Mouse (Mus musculus): ENCODE data around the gene Bcar3. TPM values are rescaled to one million over a fixed set of nuclear protein-coding genes. Genes with fewer than 3 reads are reported as not detected.

Bcar3 gene
- polyA plus RNA-seq, 1 experiment: 47.6 TPM

DNA sequence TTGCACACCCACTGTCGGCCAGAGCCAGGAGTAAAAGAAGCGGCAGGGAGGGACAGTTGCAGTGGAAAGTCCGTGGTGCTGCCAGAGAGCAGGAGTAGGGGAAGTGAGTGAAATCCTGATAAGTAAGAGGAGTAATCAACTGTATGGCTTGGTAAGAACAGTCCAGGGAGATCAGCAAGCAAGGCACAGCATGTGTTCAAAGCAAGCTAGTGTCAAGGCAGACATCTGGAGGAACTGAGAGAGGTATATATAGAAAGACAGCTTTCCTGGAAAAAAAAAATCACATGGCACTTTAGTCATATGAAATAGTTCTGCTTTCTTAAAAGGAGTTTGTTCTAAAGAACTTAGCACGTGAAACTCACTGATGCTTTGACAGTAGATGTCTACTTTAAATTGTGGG is 78.7 kb downstream of the Bcar3 start:
- no peak for DNase-seq
- Histone ChIP-seq H3K4me3 (replicated peaks; ENCODE audit: extremely low read depth, low read depth, low read length) (no peak overlapping the region), H3K4me1 (ENCODE audit: control insufficient read depth, insufficient read depth, low read length) (peaks cover 3% of the 10 kb centered on the region; the same call in 1 of the 2 replicates)
- 51% methylated on average over 4 of the region's 4 CpGs for WGBS
- TF ChIP-seq POLR2A (IDR thresholded peaks at IDR 0.05; ENCODE audit: borderline replicate concordance, extremely low read depth, low read depth, low read length) (no peak), CTCF (IDR thresholded peaks at IDR 0.05; ENCODE audit: insufficient read depth, low read length) (no peak)

GRCm38 (mm10) chr3:122376011-122376410 is 82.1 kb downstream of the Bcar3 start:
- TF ChIP-seq CTCF (IDR thresholded peaks at IDR 0.05; ENCODE audit: insufficient read depth, low read length) (no peak), POLR2A (IDR thresholded peaks at IDR 0.05; ENCODE audit: borderline replicate concordance, extremely low read depth, low read depth, low read length) (no peak)
- no peak overlapping the region for H3K4me3 ChIP-seq (replicated peaks; ENCODE audit: extremely low read depth, low read depth, low read length)
- no peak for DNase-seq
- peaks cover 5% of the 10 kb centered on the region; the same call in 1 of the 2 replicates for H3K4me1 ChIP-seq (ENCODE audit: control insufficient read depth, insufficient read depth, low read length)

DNA sequence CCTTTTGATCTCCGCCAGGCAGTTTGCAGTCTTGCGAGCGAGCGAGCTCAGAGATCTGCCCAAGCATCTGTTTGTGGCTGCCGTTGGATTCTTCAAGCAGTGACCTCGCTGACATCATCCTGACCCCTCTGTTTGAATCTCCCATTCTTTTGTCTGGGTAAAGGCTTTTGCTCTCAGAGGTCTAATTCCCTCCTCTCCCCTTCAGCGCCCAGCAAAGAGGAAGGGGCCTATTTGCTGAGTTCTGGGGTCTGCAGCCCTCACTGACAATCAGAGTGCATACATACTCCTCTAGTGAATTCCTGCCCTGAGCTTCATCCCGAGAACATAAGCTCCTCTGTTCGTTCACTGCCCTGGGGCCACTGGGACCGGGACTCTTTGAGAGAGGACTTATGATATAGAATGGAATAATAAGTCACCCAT is 82.5 kb downstream of the Bcar3 start:
- Histone ChIP-seq H3K4me3 (replicated peaks; ENCODE audit: extremely low read depth, low read depth, low read length) (no peak overlapping the region), H3K4me1 (ENCODE audit: control insufficient read depth, insufficient read depth, low read length) (peaks cover 5% of the 10 kb centered on the region; the same call in 1 of the 2 replicates)
- no peak for DNase-seq
- TF ChIP-seq POLR2A (IDR thresholded peaks at IDR 0.05; ENCODE audit: borderline replicate concordance, extremely low read depth, low read depth, low read length): no peak
- TF ChIP-seq CTCF (IDR thresholded peaks at IDR 0.05; ENCODE audit: insufficient read depth, low read length): no peak
- 62% methylated on average over 10 of the region's 10 CpGs for WGBS

DNA sequence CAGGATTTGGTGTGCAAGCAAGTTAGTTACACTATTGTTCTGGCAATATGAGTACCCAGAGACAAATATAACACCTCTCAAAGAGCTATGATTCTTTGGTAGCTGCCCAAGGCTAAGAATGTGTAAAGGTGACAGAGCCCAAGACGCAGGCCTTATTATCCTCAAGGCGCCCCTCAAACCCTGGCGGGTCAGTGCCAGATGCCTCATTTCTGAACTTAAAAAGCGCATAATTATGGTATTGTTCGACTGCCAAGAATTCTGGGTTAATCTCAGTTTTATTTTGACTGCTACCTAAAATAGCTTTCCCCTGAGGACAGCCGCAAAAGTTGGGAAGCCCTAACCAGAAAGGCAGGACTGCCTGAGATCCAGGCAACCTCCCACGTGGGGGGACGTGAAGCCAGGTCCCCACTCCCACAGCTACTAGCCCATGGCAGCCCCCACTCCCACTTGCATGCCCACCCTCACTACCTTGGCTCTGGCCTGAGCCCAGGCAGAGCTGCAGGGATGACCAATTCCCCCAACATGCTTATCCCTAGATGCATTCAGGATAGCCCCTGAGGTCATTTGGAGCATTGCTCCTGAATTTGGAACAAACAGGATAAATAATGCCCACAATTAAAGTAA is 83.0 kb downstream of the Bcar3 start:
- no peak for TF ChIP-seq POLR2A (IDR thresholded peaks at IDR 0.05; ENCODE audit: borderline replicate concordance, extremely low read depth, low read depth, low read length)
- TF ChIP-seq CTCF (IDR thresholded peaks at IDR 0.05; ENCODE audit: insufficient read depth, low read length): no peak
- Histone ChIP-seq H3K4me1 (ENCODE audit: control insufficient read depth, insufficient read depth, low read length) (peaks cover 2% of the 10 kb centered on the region; the same call in 1 of the 2 replicates), H3K4me3 (replicated peaks; ENCODE audit: extremely low read depth, low read depth, low read length) (no peak overlapping the region)
- no peak for DNase-seq
- WGBS: 58% methylated on average over 8 of the region's 8 CpGs

DNA sequence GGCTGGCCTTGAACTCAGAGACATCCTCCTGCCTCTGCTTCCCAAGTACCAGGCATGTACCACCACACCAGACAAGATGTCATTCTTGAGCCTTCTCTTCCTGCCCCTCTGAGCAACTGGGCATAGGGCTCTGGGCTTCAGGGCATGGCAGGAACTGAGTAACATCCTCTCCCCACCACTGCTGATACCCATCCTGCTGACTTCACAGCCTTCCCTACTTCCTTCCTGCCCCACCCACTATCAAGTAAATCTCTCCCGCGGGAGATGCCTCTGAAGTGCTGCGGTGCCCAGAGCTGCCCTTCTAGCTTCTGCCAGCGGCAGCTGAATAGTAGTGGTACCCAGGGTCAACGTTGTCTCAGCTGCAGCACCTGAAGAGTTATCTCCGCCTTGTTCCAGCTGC is 84.7 kb downstream of the Bcar3 start:
- DNase-seq: no peak
- 49% methylated on average over 6 of the region's 6 CpGs for WGBS
- Histone ChIP-seq H3K4me1 (ENCODE audit: control insufficient read depth, insufficient read depth, low read length) (peaks cover 2% of the 10 kb centered on the region; the same call in 1 of the 2 replicates), H3K4me3 (replicated peaks; ENCODE audit: extremely low read depth, low read depth, low read length) (no peak overlapping the region)
- TF ChIP-seq CTCF (IDR thresholded peaks at IDR 0.05; ENCODE audit: insufficient read depth, low read length) (no peak), POLR2A (IDR thresholded peaks at IDR 0.05; ENCODE audit: borderline replicate concordance, extremely low read depth, low read depth, low read length) (no peak)

GRCm38 (mm10) chr3:122380776-122381175 is 86.8 kb downstream of the Bcar3 start:
- 79% methylated on average over 5 of the region's 5 CpGs for WGBS
- no peak for TF ChIP-seq CTCF (IDR thresholded peaks at IDR 0.05; ENCODE audit: insufficient read depth, low read length)
- no peak for TF ChIP-seq POLR2A (IDR thresholded peaks at IDR 0.05; ENCODE audit: borderline replicate concordance, extremely low read depth, low read depth, low read length)
- Histone ChIP-seq H3K4me3 (replicated peaks; ENCODE audit: extremely low read depth, low read depth, low read length) (no peak overlapping the region), H3K4me1 (ENCODE audit: control insufficient read depth, insufficient read depth, low read length) (peaks cover 2% of the 10 kb centered on the region; the same call in 1 of the 2 replicates)
- DNase-seq: no peak

- DNase-seq: no peak
Observed at GRCm38 (mm10) chr3:122381591-122381990, 87.7 kb downstream of the Bcar3 start.

GRCm38 (mm10) chr3:122386444-122386843 is 92.5 kb downstream of the Bcar3 start:
- no peaks in the 10 kb centered on the region for H3K4me1 ChIP-seq (ENCODE audit: control insufficient read depth, insufficient read depth, low read length)
- no peak overlapping the region for H3K4me3 ChIP-seq (replicated peaks; ENCODE audit: extremely low read depth, low read depth, low read length)
- TF ChIP-seq POLR2A (IDR thresholded peaks at IDR 0.05; ENCODE audit: borderline replicate concordance, extremely low read depth, low read depth, low read length) (no peak), CTCF (IDR thresholded peaks at IDR 0.05; ENCODE audit: insufficient read depth, low read length) (no peak)
- WGBS: 90% methylated on average over 5 of the region's 5 CpGs
- no peak for DNase-seq

More at GRCm38 (mm10) chr3:122381591-122381990, 87.7 kb downstream of the Bcar3 start:
- TF ChIP-seq POLR2A (IDR thresholded peaks at IDR 0.05; ENCODE audit: borderline replicate concordance, extremely low read depth, low read depth, low read length): no peak
- no peak for TF ChIP-seq CTCF (IDR thresholded peaks at IDR 0.05; ENCODE audit: insufficient read depth, low read length)
- Histone ChIP-seq H3K4me3 (replicated peaks; ENCODE audit: extremely low read depth, low read depth, low read length) (no peak overlapping the region), H3K4me1 (ENCODE audit: control insufficient read depth, insufficient read depth, low read length) (peaks cover 2% of the 10 kb centered on the region; the same call in 1 of the 2 replicates)
- WGBS: 86% methylated on average over 3 of the region's 3 CpGs

- 65% methylated on average over 3 of the region's 3 CpGs for WGBS
- no peak for TF ChIP-seq CTCF (IDR thresholded peaks at IDR 0.05; ENCODE audit: insufficient read depth, low read length)
- no peak for TF ChIP-seq POLR2A (IDR thresholded peaks at IDR 0.05; ENCODE audit: borderline replicate concordance, extremely low read depth, low read depth, low read length)
- H3K4me3 ChIP-seq (replicated peaks; ENCODE audit: extremely low read depth, low read depth, low read length): no peak overlapping the region
- no peaks in the 10 kb centered on the region; the same call in 1 of the 2 replicates for H3K4me1 ChIP-seq (ENCODE audit: control insufficient read depth, insufficient read depth, low read length)
- DNase-seq: no peak
Observed at GRCm38 (mm10) chr3:122387771-122388170, 93.8 kb downstream of the Bcar3 start.

GRCm38 (mm10) chr3:122389972-122390371 is 96.0 kb downstream of the Bcar3 start:
- 87% methylated on average over 5 of the region's 5 CpGs for WGBS
- TF ChIP-seq POLR2A (IDR thresholded peaks at IDR 0.05; ENCODE audit: borderline replicate concordance, extremely low read depth, low read depth, low read length) (no peak), CTCF (IDR thresholded peaks at IDR 0.05; ENCODE audit: insufficient read depth, low read length) (no peak)
- Histone ChIP-seq H3K4me1 (ENCODE audit: control insufficient read depth, insufficient read depth, low read length) (no peaks in the 10 kb centered on the region; the same call in 1 of the 2 replicates), H3K4me3 (replicated peaks; ENCODE audit: extremely low read depth, low read depth, low read length) (no peak overlapping the region)
- DNase-seq: no peak

Measured in lung, adult 2 months (tissue).